Mouse (Mus musculus): ENCODE measurements around the gene Adgra1.

- TF ChIP-seq NANOG (IDR thresholded peaks at IDR 0.05; ENCODE audit: borderline replicate concordance, low read length) (no peak), CTCF (conservative IDR thresholded peaks at IDR 0.05; ENCODE audit: low read length) (no peak)
Measured at GRCm38 (mm10) chr7:139791601-139792000, 42.4 kb upstream of the Adgra1 start.

All from E14TG2a.4 (cell line).